Mouse (Mus musculus) thymus, postnatal 25 days (tissue): ENCODE measurements around the gene Sarm1.
"Not testable (repeated sequence)": the region's sequence is repeated elsewhere in the genome, so short reads cannot be mapped to it uniquely, and the experiment has no call there.

Source experiments
- DNase-seq: peaks from one replicate; pipeline ENCODE4 v3.0.0; 2022

The Sarm1 gene

GRCm38 (mm10) chr11:78497544-78498522 lies at the start of gene Sarm1:
Sarm1 (minus strand) TSS chr11:78497754.
- DNase-seq: peak; percentile 99

GRCm38 (mm10) chr11:78545181-78545580 lies 47.6 kb upstream of the Sarm1 start:
- no peak for DNase-seq

GRCm38 (mm10) chr11:78544449-78545111 lies 47.0 kb upstream of the Sarm1 start:
- no peak for DNase-seq

GRCm38 (mm10) chr11:78540358-78540757 lies 42.8 kb upstream of the Sarm1 start:
- no peak for DNase-seq

GRCm38 (mm10) chr11:78536690-78537084 lies 39.1 kb upstream of the Sarm1 start:
- DNase-seq: no peak

- peak; percentile 97 for DNase-seq
Observed at GRCm38 (mm10) chr11:78536080-78536689, 38.6 kb upstream of the Sarm1 start, which contains the start of the genes Tnfaip1 and Ift20. Tnfaip1 (minus strand) TSS chr11:78536332. Ift20 (plus strand) TSS chr11:78536361.

GRCm38 (mm10) chr11:78535376-78536079 lies 38.0 kb upstream of the Sarm1 start:
- no peak for DNase-seq

GRCm38 (mm10) chr11:78534516-78534915 lies 37.0 kb upstream of the Sarm1 start:
- DNase-seq: no peak

- DNase-seq: not testable (repeated sequence)
Observed at GRCm38 (mm10) chr11:78531515-78531914, 34.0 kb upstream of the Sarm1 start.

- no peak for DNase-seq
Observed at GRCm38 (mm10) chr11:78531046-78531445, 33.5 kb upstream of the Sarm1 start.

GRCm38 (mm10) chr11:78530001-78530400 lies 32.4 kb upstream of the Sarm1 start:
- no peak for DNase-seq

GRCm38 (mm10) chr11:78528714-78529113 lies 31.2 kb upstream of the Sarm1 start:
- DNase-seq: no peak

GRCm38 (mm10) chr11:78524838-78525237 lies 27.3 kb upstream of the Sarm1 start:
- DNase-seq: no peak

- no peak for DNase-seq
Observed at GRCm38 (mm10) chr11:78523241-78523955, 25.8 kb upstream of the Sarm1 start.

GRCm38 (mm10) chr11:78522481-78522997 lies 25.0 kb upstream of the Sarm1 start:
- DNase-seq: no peak

- no peak for DNase-seq
Observed at GRCm38 (mm10) chr11:78521880-78522279, 24.3 kb upstream of the Sarm1 start.

- DNase-seq: no peak
Observed at GRCm38 (mm10) chr11:78518931-78519330, 21.4 kb upstream of the Sarm1 start.

- no peak for DNase-seq
Observed at GRCm38 (mm10) chr11:78515549-78516325, 18.2 kb upstream of the Sarm1 start.

- DNase-seq: no peak
Observed at GRCm38 (mm10) chr11:78513106-78513790, 15.7 kb upstream of the Sarm1 start.
